Mouse (Mus musculus): Measurements from ENCODE around the gene Smox. TPM values are rescaled to one million over a fixed set of nuclear protein-coding genes. Genes with fewer than 3 reads are reported as not detected.
"Not testable (repeated sequence)": the region's sequence is repeated elsewhere in the genome, so short reads cannot be mapped to it uniquely, and the experiment has no call there.

Smox gene
- polyA plus RNA-seq, 1 experiment = 28.7 TPM

DNA sequence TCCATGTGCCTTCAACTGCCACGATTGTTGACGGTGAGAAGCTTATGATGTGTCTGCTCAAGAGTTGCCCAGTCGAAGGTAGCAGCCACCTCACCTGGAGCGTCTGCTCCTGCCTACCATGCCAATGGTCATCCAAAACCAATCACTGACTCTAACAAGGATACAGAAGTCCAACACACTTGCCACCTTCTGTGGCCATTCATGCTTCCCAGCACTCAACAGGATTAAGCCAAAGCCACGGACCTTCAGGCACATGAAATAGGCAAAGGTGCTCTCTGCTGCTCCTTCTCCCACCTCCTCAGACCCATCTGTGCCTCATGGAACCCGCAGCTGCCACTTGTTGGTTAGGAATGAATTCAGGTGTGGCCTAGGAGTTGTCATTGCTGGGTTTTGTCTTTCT is 17.5 kb upstream of the Smox start:
- TF ChIP-seq CTCF (IDR thresholded peaks at IDR 0.05; ENCODE audit: extremely low read depth, insufficient read length, insufficient replicate concordance, low read depth, low read length) = no peak
- TF ChIP-seq POLR2A (IDR thresholded peaks at IDR 0.05; ENCODE audit: low read depth, low read length) = no peak

GRCm38 (mm10) chr2:131477105-131477504 is 14.2 kb upstream of the Smox start:
- not testable (repeated sequence) for H3K36me3 ChIP-seq (ENCODE audit: control insufficient read depth, insufficient read depth, low read length); H3K4me3 ChIP-seq (ENCODE audit: low read depth, low read length); H3K27me3 ChIP-seq (ENCODE audit: control insufficient read depth, insufficient read depth, low read length); H3K4me1 ChIP-seq (ENCODE audit: control insufficient read depth, insufficient read depth, insufficient read length, low read length); H3K27ac ChIP-seq (ENCODE audit: insufficient read depth, low read depth, low read length)
- 90% methylated on average over 5 of the region's 5 CpGs for WGBS

More for the DNA sequence above, 17.5 kb upstream of the Smox start:
- Histone ChIP-seq H3K27me3 (ENCODE audit: control insufficient read depth, insufficient read depth, low read length) (no peaks in the 10 kb centered on the region; the same call in 1 of the 2 replicates), H3K27ac (ENCODE audit: insufficient read depth, low read depth, low read length) (no peak overlapping the region), H3K4me3 (ENCODE audit: low read depth, low read length) (no peak overlapping the region), H3K4me1 (ENCODE audit: control insufficient read depth, insufficient read depth, insufficient read length, low read length) (no peaks in the 10 kb centered on the region), H3K36me3 (ENCODE audit: control insufficient read depth, insufficient read depth, low read length) (no peaks in the 10 kb centered on the region)
- 86% methylated on average over 6 of the region's 6 CpGs for WGBS

- no peak overlapping the region for H3K4me3 ChIP-seq (ENCODE audit: low read depth, low read length)
- H3K27ac ChIP-seq (ENCODE audit: insufficient read depth, low read depth, low read length) = no peak overlapping the region
- no peaks in the 10 kb centered on the region for H3K4me1 ChIP-seq (ENCODE audit: control insufficient read depth, insufficient read depth, insufficient read length, low read length)
- H3K27me3 ChIP-seq (ENCODE audit: control insufficient read depth, insufficient read depth, low read length) = no peaks in the 10 kb centered on the region; the same call in 1 of the 2 replicates
- WGBS = 78% methylated on average over 6 of the region's 6 CpGs
- TF ChIP-seq POLR2A (IDR thresholded peaks at IDR 0.05; ENCODE audit: low read depth, low read length) = no peak
- no peak for TF ChIP-seq CTCF (IDR thresholded peaks at IDR 0.05; ENCODE audit: extremely low read depth, insufficient read length, insufficient replicate concordance, low read depth, low read length)
- no peaks in the 10 kb centered on the region for H3K36me3 ChIP-seq (ENCODE audit: control insufficient read depth, insufficient read depth, low read length)
Measured at GRCm38 (mm10) chr2:131477917-131478316, 13.4 kb upstream of the Smox start.

DNA sequence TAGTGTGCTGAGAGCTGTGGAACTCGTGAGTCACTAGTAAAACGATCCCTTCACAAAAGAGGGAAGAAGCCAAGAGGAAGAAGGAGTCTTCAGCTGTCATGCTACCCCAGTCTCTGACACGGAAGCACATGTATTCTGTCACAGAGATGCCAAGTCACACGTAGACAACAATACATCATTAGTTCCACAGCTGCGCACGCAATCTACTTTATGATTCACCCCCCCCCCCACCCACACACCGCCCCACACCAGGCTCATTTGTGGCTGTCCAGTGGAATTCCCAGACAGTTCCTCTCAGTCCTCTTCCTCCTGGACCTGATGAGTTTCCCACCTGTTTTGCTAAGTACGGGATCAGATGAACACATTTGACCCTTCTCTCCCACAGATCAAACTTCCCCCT is 12.9 kb upstream of the Smox start:
- Histone ChIP-seq H3K36me3 (ENCODE audit: control insufficient read depth, insufficient read depth, low read length) (no peaks in the 10 kb centered on the region), H3K4me3 (ENCODE audit: low read depth, low read length) (no peak overlapping the region), H3K27me3 (ENCODE audit: control insufficient read depth, insufficient read depth, low read length) (no peaks in the 10 kb centered on the region; the same call in 1 of the 2 replicates), H3K4me1 (ENCODE audit: control insufficient read depth, insufficient read depth, insufficient read length, low read length) (no peaks in the 10 kb centered on the region; the same call in 1 of the 2 replicates), H3K27ac (ENCODE audit: insufficient read depth, low read depth, low read length) (no peak overlapping the region)
- no peak for TF ChIP-seq POLR2A (IDR thresholded peaks at IDR 0.05; ENCODE audit: low read depth, low read length)
- no peak for TF ChIP-seq CTCF (IDR thresholded peaks at IDR 0.05; ENCODE audit: extremely low read depth, insufficient read length, insufficient replicate concordance, low read depth, low read length)
- WGBS = 70% methylated on average over 8 of the region's 8 CpGs

DNA sequence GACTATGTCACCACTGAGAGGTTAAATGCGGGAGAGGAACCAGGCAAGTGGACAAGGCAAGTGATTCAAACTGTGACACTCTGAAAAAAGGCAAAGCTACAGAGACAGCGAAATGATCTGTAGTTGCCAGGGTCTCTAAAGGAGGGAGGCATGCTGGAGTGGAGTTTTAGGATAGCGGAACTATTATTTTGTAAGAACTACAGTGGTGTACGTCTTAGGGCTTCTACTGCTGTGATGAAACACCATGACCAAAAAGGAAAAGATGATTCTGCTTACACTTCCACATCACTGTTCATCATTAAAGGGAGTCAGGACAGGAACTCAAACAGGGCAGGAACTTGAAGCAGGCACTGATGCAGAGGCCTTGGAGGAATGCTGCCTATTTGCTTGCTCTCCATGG is 12.4 kb upstream of the Smox start:
- H3K36me3 ChIP-seq (ENCODE audit: control insufficient read depth, insufficient read depth, low read length) = no peaks in the 10 kb centered on the region
- H3K27me3 ChIP-seq (ENCODE audit: control insufficient read depth, insufficient read depth, low read length) = no peaks in the 10 kb centered on the region; the same call in 1 of the 2 replicates
- no peak for TF ChIP-seq POLR2A (IDR thresholded peaks at IDR 0.05; ENCODE audit: low read depth, low read length)
- no peak for TF ChIP-seq CTCF (IDR thresholded peaks at IDR 0.05; ENCODE audit: extremely low read depth, insufficient read length, insufficient replicate concordance, low read depth, low read length)
- H3K4me3 ChIP-seq (ENCODE audit: low read depth, low read length) = no peak overlapping the region
- peaks cover 4% of the 10 kb centered on the region; the same call in 1 of the 2 replicates for H3K4me1 ChIP-seq (ENCODE audit: control insufficient read depth, insufficient read depth, insufficient read length, low read length)
- 87% methylated on average over 4 of the region's 4 CpGs for WGBS
- H3K27ac ChIP-seq (ENCODE audit: insufficient read depth, low read depth, low read length) = no peak overlapping the region

- Histone ChIP-seq H3K4me1 (ENCODE audit: control insufficient read depth, insufficient read depth, insufficient read length, low read length) (peaks cover 4% of the 10 kb centered on the region; the same call in 1 of the 2 replicates), H3K27me3 (ENCODE audit: control insufficient read depth, insufficient read depth, low read length) (no peaks in the 10 kb centered on the region), H3K27ac (ENCODE audit: insufficient read depth, low read depth, low read length) (no peak overlapping the region), H3K36me3 (ENCODE audit: control insufficient read depth, insufficient read depth, low read length) (no peaks in the 10 kb centered on the region), H3K4me3 (ENCODE audit: low read depth, low read length) (no peak overlapping the region)
- 78% methylated on average over 1 of the region's 1 CpGs for WGBS
- TF ChIP-seq CTCF (IDR thresholded peaks at IDR 0.05; ENCODE audit: extremely low read depth, insufficient read length, insufficient replicate concordance, low read depth, low read length) (no peak), POLR2A (IDR thresholded peaks at IDR 0.05; ENCODE audit: low read depth, low read length) (no peak)
Measured at GRCm38 (mm10) chr2:131481733-131482132, 9.6 kb upstream of the Smox start.

GRCm38 (mm10) chr2:131482478-131482877 is 8.8 kb upstream of the Smox start:
- WGBS = 85% methylated on average over 6 of the region's 6 CpGs

GRCm38 (mm10) chr2:131483562-131483961 is 7.7 kb upstream of the Smox start:
- H3K4me1 ChIP-seq (ENCODE audit: control insufficient read depth, insufficient read depth, insufficient read length, low read length) = peaks cover 4% of the 10 kb centered on the region; the same call in 1 of the 2 replicates
- no peak overlapping the region for H3K4me3 ChIP-seq (ENCODE audit: low read depth, low read length)
- H3K36me3 ChIP-seq (ENCODE audit: control insufficient read depth, insufficient read depth, low read length) = no peaks in the 10 kb centered on the region
- TF ChIP-seq CTCF (IDR thresholded peaks at IDR 0.05; ENCODE audit: extremely low read depth, insufficient read length, insufficient replicate concordance, low read depth, low read length) (no peak), POLR2A (IDR thresholded peaks at IDR 0.05; ENCODE audit: low read depth, low read length) (no peak)
- WGBS = 41% methylated on average over 7 of the region's 7 CpGs
- no peak overlapping the region for H3K27ac ChIP-seq (ENCODE audit: insufficient read depth, low read depth, low read length)
- no peaks in the 10 kb centered on the region for H3K27me3 ChIP-seq (ENCODE audit: control insufficient read depth, insufficient read depth, low read length)

More at GRCm38 (mm10) chr2:131482478-131482877, 8.8 kb upstream of the Smox start:
- H3K27ac ChIP-seq (ENCODE audit: insufficient read depth, low read depth, low read length) = no peak overlapping the region
- H3K4me1 ChIP-seq (ENCODE audit: control insufficient read depth, insufficient read depth, insufficient read length, low read length) = peaks cover 4% of the 10 kb centered on the region; the same call in 1 of the 2 replicates
- H3K27me3 ChIP-seq (ENCODE audit: control insufficient read depth, insufficient read depth, low read length) = no peaks in the 10 kb centered on the region
- no peak overlapping the region for H3K4me3 ChIP-seq (ENCODE audit: low read depth, low read length)
- no peak for TF ChIP-seq CTCF (IDR thresholded peaks at IDR 0.05; ENCODE audit: extremely low read depth, insufficient read length, insufficient replicate concordance, low read depth, low read length)
- no peak for TF ChIP-seq POLR2A (IDR thresholded peaks at IDR 0.05; ENCODE audit: low read depth, low read length)
- no peaks in the 10 kb centered on the region for H3K36me3 ChIP-seq (ENCODE audit: control insufficient read depth, insufficient read depth, low read length)

Data from small intestine, adult 2 months (tissue).